Mouse (Mus musculus): ENCODE results near the gene Ssc5d.

Ssc5d gene

GRCm38 (mm10) chr7:4919971-4920370 is 5.6 kb upstream of the Ssc5d start:
- no peak for DNase-seq (ENCODE audit: low spot score in 2 of 2)

DNA sequence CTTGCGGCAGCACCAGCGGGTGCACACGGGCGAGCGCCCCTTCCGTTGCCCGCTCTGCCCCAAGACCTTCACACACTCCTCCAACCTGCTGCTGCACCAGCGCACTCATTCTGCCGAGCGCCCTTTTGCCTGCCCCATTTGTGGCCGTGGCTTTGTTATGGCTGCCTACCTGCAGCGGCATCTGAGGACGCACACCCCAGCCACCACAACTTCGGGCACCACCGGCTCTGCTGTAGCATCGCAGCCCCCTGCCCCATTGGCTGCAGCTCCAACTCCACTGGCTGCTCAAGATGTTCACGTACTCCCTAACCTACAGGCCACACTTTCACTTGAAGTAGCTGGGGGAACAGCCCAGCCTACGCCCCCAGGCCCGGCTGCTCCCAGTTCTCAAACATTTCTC is 5.1 kb upstream of the Ssc5d start:
- DNase-seq (ENCODE audit: low spot score in 2 of 2): no peak

DNA sequence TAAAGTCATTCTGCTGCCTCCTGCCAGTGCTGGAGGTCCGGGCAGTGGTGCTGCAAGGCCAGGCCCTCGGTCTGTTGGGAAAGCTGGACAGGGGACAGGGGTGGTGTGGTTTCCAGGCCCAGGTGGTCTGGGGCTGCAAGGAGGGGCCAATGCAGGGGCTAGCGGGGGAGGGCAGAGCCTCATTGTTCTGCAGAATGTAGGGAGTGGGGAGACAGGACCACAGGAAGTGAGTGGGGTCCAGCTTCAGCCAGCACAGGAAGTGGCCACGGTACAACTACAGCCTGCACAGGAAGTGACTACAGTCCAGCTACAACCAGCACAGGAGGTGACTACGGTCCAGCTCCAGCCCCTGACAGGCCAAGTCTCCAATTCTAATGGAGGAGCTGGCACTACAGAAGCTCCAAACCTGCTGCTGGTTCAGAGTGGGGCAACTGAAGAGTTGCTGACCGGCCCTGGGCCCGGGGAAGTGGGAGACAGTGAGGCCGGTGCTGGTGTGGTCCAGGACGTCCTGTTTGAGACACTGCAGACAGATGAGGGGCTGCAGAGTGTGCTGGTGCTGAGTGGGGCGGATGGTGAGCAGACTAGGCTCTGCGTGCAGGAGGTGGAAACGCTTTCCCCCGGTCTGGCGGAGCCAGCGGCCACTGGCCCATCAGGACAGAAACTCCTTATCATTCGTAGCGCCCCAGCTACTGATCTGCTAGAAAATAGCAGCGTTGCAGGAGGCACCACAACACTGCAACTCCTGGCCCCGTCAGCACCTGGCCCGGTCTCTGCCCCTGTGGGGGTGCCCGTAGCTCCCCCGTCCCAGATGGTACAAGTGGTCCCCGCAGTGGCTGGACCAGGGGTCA is 4.4 kb upstream of the Ssc5d start:
- no peak for DNase-seq (ENCODE audit: low spot score in 2 of 2)

DNA sequence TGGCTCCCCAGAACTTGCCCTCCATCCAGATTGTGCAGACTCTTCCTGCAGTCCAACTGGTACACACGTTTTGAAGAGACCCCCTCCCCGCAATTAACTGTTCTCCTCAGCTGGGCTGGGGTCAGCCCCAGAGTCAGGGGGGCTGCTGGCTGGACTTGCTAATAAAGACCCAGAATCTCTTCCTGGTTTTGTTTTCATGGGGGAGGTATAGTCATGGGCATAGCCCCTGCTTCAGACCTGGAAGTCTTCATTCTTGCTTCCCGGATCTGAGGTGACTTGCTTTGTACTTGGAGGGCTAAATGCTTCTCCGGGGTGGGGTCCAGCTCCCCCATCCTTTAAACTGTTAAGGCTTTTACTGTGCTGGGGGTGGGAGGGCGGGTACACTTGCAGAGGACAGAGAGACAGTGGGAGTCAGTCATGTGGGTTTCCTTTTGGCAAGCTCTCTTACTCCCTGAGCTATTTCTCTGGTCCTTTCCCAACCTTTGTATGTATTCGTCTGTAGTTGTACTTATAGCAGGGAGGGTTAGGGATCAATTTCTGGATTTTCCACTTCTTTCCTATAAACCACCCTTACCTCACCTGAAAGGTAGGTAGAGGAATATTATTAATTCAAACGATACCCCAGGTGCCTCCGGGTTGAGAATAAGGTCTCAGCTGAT is 3.6 kb upstream of the Ssc5d start, which contains the start of gene Nat14:
Nat14 (plus strand) TSS at position 205 of the 659 bp plus-strand sequence.
- no peak for DNase-seq (ENCODE audit: low spot score in 2 of 2)

DNA sequence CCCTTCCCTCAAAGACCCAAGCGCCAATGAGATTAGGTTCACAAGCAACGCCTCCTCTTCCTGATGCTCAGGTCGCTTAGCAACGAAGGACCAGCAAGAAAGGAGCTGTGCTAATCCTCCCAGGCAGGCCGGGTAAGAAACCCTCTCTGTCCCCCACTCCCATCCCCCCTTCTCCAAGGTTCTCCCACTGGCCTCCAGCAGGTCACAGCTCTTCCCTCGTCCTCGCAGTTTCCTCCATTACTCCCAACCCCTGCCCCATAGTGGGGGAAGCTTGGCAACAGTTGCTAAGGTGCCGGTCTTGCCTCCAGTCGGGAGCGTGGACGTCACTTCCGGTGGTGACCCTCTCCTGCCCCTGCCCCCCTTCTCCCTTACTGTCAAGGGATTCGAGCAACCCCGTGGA is 3.1 kb upstream of the Ssc5d start:
- peak; percentile 59 to 81 for DNase-seq (ENCODE audit: low spot score in 2 of 2)

DNA sequence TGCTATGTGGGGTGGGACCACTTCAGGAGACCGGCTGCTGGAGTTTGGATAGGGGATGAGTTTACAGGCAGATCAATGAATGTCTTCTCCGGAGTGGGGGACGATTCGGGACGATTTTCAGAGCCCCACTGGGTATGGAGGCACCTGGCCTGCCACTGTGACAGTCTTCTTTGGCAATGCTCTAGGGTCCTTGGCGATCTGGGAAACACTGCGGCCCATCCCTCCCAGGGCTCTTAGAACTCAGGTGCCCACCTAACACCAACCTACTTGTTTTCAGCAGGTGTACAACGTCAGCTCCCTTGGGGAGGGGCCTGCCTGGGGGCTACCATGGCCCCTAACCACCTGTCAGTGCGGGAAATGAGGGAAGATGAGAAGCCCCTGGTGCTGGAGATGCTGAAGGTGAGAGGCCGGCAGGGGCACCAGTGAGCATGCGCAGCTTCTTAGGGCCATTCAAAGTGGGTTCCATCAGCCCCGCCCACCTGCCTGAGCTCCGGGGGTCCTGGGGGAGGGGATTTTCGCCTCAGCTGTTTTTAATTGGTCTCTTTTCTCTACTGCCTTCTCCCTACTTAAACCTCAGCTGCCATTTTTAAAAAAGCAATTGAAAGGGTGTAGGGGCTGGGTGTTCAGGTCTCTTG is 2.5 kb upstream of the Ssc5d start:
- DNase-seq (ENCODE audit: low spot score in 2 of 2): peak; percentile 62 to 85

GRCm38 (mm10) chr7:4923586-4924364 is 1.8 kb upstream of the Ssc5d start:
- DNase-seq (ENCODE audit: low spot score in 2 of 2): peak in 1 of 2 experiments; percentile 60

DNA sequence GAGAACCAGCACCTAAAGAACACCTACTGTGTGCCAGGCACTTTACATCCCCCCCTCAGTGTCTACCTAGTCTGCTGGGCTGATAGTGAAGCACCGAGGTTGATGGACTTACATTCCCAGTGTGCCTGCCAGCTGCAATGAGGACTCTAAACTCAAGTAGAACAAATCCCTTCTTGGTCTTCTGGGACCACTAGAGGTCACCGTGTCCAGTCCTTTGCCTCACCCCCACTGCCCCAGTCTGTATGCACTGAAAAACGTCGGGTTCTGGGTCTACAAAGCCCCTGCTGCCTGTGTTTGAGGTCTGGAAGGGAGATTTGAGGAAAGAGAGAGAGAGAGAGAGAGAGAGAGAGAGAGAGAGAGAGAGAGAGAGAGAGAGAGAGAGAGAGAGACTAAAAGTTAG is 1.1 kb upstream of the Ssc5d start:
- no peak for DNase-seq (ENCODE audit: low spot score in 2 of 2)

DNA sequence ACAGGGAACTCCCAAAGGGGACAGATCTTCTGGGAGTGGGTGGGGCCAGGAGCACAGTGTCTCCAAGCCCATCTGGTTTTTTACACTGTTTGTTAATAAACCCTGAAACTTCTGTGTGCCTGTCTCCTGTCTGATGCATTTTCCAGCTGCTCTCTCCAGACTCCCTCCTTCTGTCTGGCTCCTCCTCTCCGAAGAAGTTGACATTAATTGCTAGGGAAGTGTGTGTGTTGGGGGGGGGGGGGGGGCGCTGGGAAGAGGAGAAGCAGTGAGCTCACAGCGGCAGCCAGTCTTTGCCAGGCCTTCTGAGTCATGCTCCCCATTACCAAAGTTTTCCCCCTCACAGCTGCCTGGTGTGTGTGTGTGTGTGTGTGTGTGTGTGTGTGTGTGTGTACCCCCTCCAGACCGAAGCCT is 689 bp upstream of the Ssc5d start:
- no peak for DNase-seq (ENCODE audit: low spot score in 2 of 2)

- no peak for DNase-seq (ENCODE audit: low spot score in 2 of 2)
Observed at GRCm38 (mm10) chr7:4926849-4927248, 1.3 kb downstream of the Ssc5d start.

- DNase-seq (ENCODE audit: low spot score in 2 of 2): no peak
Observed at GRCm38 (mm10) chr7:4927711-4928110, 2.1 kb downstream of the Ssc5d start.

DNA sequence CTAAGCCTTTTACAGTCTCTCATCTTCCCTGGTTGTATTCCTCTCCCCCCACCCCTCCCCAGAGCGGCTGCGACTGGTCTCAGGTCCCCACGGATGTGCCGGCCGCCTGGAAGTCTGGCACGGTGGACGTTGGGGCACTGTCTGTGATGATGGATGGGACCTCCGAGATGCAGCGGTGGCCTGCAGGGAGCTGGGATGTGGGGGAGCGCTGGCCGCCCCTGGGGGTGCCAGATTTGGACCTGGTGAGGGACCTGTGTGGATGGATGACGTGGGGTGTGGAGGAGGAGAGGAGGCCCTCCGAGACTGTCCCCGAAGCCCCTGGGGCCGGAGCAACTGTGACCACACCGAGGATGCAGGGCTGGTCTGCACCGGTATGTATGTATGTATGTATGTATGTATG is 2.7 kb downstream of the Ssc5d start:
- no peak for DNase-seq (ENCODE audit: low spot score in 2 of 2)

- no peak for DNase-seq (ENCODE audit: low spot score in 2 of 2)
Observed at GRCm38 (mm10) chr7:4933103-4933502, 7.5 kb downstream of the Ssc5d start.

GRCm38 (mm10) chr7:4934160-4934914 is 8.8 kb downstream of the Ssc5d start:
- no peak for DNase-seq (ENCODE audit: low spot score in 2 of 2)

DNA sequence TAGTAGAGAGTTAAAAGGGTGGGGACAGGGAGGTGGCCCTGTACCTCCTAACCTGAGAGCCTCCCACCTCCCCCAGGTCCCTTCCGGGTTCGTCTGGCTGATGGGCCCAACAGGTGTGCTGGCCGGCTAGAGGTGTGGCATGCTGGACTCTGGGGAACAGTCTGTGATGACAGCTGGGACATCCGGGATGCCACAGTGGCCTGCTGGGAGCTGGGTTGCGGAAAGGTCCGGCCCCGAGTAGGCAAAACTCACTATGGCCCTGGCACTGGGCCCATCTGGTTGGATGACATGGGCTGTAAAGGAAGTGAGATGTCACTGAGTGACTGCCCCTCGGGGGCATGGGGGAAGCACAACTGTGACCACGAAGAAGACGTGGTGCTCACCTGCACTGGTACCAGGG is 11.2 kb downstream of the Ssc5d start:
- no peak for DNase-seq (ENCODE audit: low spot score in 2 of 2)

GRCm38 (mm10) chr7:4937392-4937791 is 11.8 kb downstream of the Ssc5d start:
- DNase-seq (ENCODE audit: low spot score in 2 of 2): no peak

DNA sequence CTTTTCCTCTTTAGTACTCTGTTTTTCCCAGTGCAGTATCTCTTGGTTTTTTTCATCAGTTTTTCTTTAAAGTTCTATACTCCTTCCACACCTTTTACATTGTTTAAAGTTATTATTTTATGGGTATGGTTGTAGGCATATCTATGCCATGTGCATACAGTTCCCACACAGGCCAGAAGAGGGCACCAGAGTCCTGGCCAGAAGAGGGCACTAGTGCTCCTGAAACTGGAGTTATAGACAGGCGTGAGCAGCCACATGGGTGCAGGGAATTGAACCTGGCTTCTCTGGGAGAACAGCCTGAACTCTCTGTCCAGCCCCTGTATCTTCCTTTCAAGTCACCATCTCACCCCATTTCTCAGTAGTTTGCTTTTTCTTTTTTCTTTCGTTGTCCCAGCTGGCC is 12.9 kb downstream of the Ssc5d start:
- peak in 1 of 2 experiments; percentile 76 for DNase-seq (ENCODE audit: low spot score in 2 of 2)

GRCm38 (mm10) chr7:4940068-4940479 is 14.5 kb downstream of the Ssc5d start:
- peak; percentile 65 to 79 for DNase-seq (ENCODE audit: low spot score in 2 of 2)

GRCm38 (mm10) chr7:4942673-4943072 is 17.1 kb downstream of the Ssc5d start:
- no peak for DNase-seq (ENCODE audit: low spot score in 2 of 2)

- peak; percentile 86 to 91 for DNase-seq (ENCODE audit: low spot score in 2 of 2)
Observed at GRCm38 (mm10) chr7:4943223-4943815, 17.7 kb downstream of the Ssc5d start.

GRCm38 (mm10) chr7:4947855-4948254 is 22.3 kb downstream of the Ssc5d start:
- no peak for DNase-seq (ENCODE audit: low spot score in 2 of 2)

All from cerebellum, postnatal 4 days (tissue).